Mouse (Mus musculus) limb, embryonic 11.5 days (tissue): ENCODE measurements around the gene Gsk3a. TPM values are rescaled to one million over a fixed set of nuclear protein-coding genes. Genes with fewer than 3 reads are reported as not detected.

Experiments
- ATAC-seq: fragments of 200-750 bp; cut with Nextera tagmentation; 2 replicates; pipeline ENCODE4 v1.8.0; 2017; ENCODE audit warnings: low read depth; ENCODE audit not compliant: insufficient number of reproducible peaks, low FRiP score, low TSS enrichment
- DNase-seq: peaks from one replicate; pipeline ENCODE4 v3.0.0-alpha.2; 2015; ENCODE audit warnings: low spot score
- H3K27ac ChIP-seq: fragments of 300-500 bp; sonication (generic); replicated peaks from 2 replicates; pipeline ENCODE4 v1.5.1; 2014; ENCODE audit warnings: low read depth, mild to moderate bottlenecking, low read length
- H3K27me3 ChIP-seq: fragments of 300-500 bp; sonication (generic); 2 replicates; pipeline ENCODE4 v1.6.1; 2014; ENCODE audit warnings: mild to moderate bottlenecking, low read length, mixed read lengths; ENCODE audit not compliant: control insufficient read depth, insufficient read depth
- H3K36me3 ChIP-seq: fragments of 300-500 bp; sonication (generic); 2 replicates; pipeline ENCODE4 v1.6.1; 2014; ENCODE audit warnings: mild to moderate bottlenecking, low read length, moderate library complexity, mixed read lengths; ENCODE audit not compliant: control insufficient read depth, insufficient read depth
- H3K4me1 ChIP-seq: fragments of 300-500 bp; sonication (generic); 2 replicates; pipeline ENCODE4 v1.6.1; 2014; ENCODE audit warnings: low read length, mixed read lengths; ENCODE audit not compliant: control insufficient read depth, insufficient read depth
- H3K4me2 ChIP-seq: fragments of 300-500 bp; sonication (generic); 2 replicates; pipeline ENCODE4 v1.6.1; 2014; ENCODE audit warnings: low read depth, mild to moderate bottlenecking, moderate library complexity; ENCODE audit not compliant: severe bottlenecking
- H3K4me3 ChIP-seq: fragments of 300-500 bp; sonication (generic); 2 replicates; pipeline ENCODE4 v1.5.1; 2014; ENCODE audit warnings: low read depth, low read length
- H3K9ac ChIP-seq: fragments of 300-500 bp; sonication (generic); 2 replicates; pipeline ENCODE4 v1.6.1; 2014; ENCODE audit warnings: mild to moderate bottlenecking, low read length
- H3K9me3 ChIP-seq: fragments of 300-500 bp; sonication (generic); 2 replicates; pipeline ENCODE4 v1.6.1; 2016; ENCODE audit warnings: low read length; ENCODE audit not compliant: control insufficient read depth
- WGBS: fragments of 180-500 bp; shearing (Covaris S2); extraction: QIAGEN DNeasy Blood & Tissue Kit; methylation state at CpG from one replicate; pipeline ENCODE4 v1.1.7; 2014; 5-methylcytosine and 5-hydroxymethylcytosine counted together
- polyA plus RNA-seq: library from polyadenylated mRNA; unstranded; fragments of >200 nt; fragmentation: Nextera tagmentation; extraction: Ambion mirVana; gene quantifications from 2 replicates; pipeline ENCODE4 v1.2.1, GENCODE M21; 2014

Gsk3a gene
- polyA plus RNA-seq, 1 experiment from 2014 or later = 17.3 TPM

DNA sequence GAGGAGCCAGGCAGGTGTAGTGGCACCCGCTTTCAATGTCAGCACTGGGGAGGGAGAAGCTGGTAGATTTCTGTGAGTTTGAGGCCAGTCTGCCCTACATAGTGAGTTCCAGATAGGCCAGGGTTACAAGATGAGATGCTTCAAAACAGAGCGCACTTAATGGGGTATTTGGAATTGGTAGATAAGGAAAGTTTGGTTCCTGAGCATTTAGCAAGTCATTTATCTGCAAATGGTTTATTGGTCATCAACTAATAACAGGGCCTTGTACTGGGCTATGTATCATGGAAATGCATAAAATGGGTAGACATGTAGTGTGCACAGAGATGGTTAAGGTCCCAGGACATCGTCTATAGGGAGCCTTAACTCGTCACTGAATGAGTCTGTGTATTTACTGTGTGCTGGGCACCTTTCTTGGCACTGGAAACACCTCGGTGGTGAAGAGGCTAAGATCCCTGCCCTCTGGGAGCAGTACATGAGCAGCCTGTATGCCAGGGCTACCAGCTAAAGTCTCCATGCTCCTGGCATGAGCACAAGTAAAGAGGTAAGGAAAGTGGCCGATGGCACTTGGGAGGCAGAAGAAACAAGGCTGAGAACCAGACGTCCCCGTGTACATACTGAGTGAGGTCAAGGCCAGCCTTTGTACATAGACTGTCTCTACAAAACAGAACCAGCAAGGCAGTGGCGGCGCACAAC, 15.2 kb downstream of the Gsk3a start:
- Histone ChIP-seq H3K27me3 (no peaks in the 10 kb centered on the region), H3K4me2 (peak overlapping the region; percentile 89), H3K4me3 (peak overlapping the region; percentile 64), H3K27ac (no peak overlapping the region), H3K36me3 (peaks cover 21% of the 10 kb centered on the region), H3K9me3 (no peaks in the 10 kb centered on the region), H3K9ac (peak overlapping the region; percentile 77), H3K4me1 (peaks cover 21% of the 10 kb centered on the region)
- WGBS = 86% methylated on average over 10 of the region's 10 CpGs
- DNase-seq (no peak), ATAC-seq (no peak)

DNA sequence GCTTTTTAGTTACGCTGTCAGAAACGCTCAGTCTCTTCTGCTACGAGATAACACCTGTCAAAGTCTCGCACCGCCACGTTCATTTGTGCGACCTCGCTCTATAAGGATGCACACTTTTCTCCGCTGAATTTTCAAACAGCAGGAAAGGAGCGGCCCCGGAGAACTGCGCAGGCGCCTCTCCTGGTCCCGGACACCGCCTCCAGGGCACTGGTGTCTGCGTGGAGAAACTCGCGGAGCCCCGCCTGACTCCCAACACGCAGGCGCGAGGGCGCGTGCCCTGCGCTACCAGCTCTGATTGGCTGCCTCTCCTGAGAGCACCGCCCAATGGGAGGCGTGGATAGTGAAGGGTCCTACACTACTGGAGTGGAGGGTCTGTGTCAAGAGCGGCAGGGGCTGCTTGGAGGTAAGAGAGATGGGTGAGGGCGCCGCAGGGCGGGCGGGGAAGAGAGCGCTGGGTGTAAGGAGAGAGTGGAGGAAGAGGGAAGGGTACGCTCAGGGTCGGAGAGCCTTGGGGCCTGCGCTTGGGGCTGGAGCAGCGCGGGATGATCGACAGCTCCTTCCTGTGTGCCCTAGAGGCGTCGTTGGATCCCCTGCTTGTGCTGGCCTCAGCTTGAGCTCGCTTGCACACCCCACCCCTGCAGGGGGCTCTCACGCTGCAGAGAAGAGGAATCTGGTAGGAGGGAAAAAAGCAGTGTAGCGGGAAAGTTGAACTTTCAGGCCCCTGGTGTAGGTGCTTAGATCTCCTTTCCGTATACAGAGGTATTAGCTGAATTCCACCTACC, 16.4 kb downstream of the Gsk3a start, which contains the start of gene Zfp526:
Gene Zfp526, plus strand, starts transcription at position 324 of the 782 bp plus-strand sequence.
- H3K9ac ChIP-seq = peak within 1 kb of the TSS; percentile 77
- H3K27ac ChIP-seq = peak within 1 kb of the TSS; percentile 32; the same call in 1 of the 2 replicates
- under 1% methylated on average over 44 of the region's 45 CpGs for WGBS
- H3K36me3 ChIP-seq = peaks cover 15% of the 10 kb centered on the region
- DNase-seq = peak; percentile 98
- peak; percentile 94 for ATAC-seq
- H3K27me3 ChIP-seq = no peaks in the 10 kb centered on the region
- H3K4me3 ChIP-seq = peak within 1 kb of the TSS; percentile 72
- H3K4me2 ChIP-seq = peak within 1 kb of the TSS; percentile 89
- H3K9me3 ChIP-seq = no peaks in the 10 kb centered on the region
- H3K4me1 ChIP-seq = peaks cover 21% of the 10 kb centered on the region

DNA sequence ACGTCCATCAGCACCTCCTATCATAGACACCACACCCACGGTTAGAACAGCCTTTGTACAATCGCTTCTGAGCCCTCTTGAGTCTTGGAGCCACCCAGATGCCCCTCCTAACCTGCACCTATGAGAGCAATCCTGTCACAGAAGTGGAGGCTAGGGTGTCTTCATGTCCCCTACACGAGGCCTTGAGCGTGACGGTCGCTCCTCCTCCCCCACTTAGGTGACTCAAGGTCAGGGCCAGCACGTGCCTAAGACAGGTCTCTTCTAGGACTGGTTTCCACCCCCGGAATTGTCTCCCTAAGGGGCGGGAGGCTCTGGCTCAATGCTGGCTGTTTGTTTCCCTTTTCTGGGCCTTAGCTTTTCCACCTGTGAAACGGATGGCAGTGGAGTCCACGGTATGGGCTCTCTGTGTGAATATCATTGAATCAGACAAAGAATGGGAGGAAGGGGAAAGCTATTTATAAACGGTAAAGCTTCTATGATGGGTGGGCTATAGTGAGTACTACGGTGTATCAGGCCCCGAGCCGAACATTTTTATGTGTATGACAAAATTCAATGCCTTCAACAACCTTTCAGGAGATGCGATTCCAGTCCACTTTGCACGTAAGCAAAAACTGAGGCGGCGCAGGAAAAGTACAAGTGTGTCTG, 17.1 kb downstream of the Gsk3a start, which contains the start of gene Dedd2:
Gene Dedd2, minus strand, starts transcription at position 159 of the 645 bp plus-strand sequence.
- Histone ChIP-seq H3K4me1 (peaks cover 21% of the 10 kb centered on the region), H3K36me3 (peaks cover 8% of the 10 kb centered on the region), H3K4me2 (peak within 1 kb of the TSS; percentile 89), H3K9ac (peak within 1 kb of the TSS; percentile 77), H3K4me3 (peak within 1 kb of the TSS; percentile 72), H3K27ac (peak within 1 kb of the TSS; percentile 32; the same call in 1 of the 2 replicates), H3K27me3 (no peaks in the 10 kb centered on the region), H3K9me3 (no peaks in the 10 kb centered on the region)
- no peak for ATAC-seq
- 9% methylated on average over 20 of the region's 20 CpGs for WGBS
- DNase-seq = no peak

DNA sequence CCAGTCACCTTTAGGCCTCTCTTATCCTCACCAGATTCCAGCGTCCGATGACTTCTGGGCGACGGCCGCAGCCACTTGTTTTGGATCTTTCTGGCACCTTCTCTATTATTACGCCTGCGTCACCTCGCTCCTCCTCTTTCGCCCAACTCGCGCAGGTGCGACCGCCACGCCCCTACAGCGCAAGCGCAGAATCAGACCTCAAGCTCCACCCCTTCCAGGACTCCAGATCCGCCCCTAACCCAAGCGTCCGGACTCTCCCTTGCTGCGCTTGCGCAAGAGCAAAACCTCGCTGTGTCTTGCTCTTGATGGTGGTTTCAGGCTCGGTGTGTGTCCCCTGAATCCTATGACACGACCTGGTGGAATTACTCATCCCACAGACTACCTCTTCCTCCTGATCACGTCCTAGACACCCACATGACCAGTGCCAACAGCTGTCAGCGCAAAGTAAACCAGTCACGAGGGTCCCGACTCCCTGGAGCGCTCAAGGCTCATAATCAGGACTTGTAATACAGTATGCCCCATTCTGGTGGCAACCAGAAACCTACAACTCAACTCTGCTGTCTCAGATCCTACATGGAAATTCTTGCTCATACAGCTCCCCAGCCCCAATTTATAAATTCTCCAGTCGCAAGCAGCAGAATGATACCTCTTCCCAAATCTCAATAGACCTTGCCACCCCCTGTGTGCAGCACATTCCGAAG, 17.7 kb downstream of the Gsk3a start:
- ATAC-seq (peak; percentile 63), DNase-seq (peak; percentile 95)
- Histone ChIP-seq H3K27ac (peak overlapping the region; percentile 21; the same call in 1 of the 2 replicates), H3K9me3 (no peaks in the 10 kb centered on the region), H3K4me2 (peak overlapping the region; percentile 89), H3K36me3 (peaks cover 7% of the 10 kb centered on the region; the same call in 1 of the 2 replicates), H3K4me3 (peak overlapping the region; percentile 72), H3K9ac (peak overlapping the region; percentile 27), H3K4me1 (peaks cover 21% of the 10 kb centered on the region), H3K27me3 (no peaks in the 10 kb centered on the region)
- 4% methylated on average over 31 of the region's 31 CpGs for WGBS

- peak; percentile 36 for ATAC-seq
- H3K4me3 ChIP-seq = peak overlapping the region; percentile 72
- DNase-seq = no peak
- peak overlapping the region; percentile 73; the same call in 1 of the 2 replicates for H3K27ac ChIP-seq
- no peaks in the 10 kb centered on the region for H3K27me3 ChIP-seq
- peak overlapping the region; percentile 89 for H3K4me2 ChIP-seq
- no peaks in the 10 kb centered on the region for H3K9me3 ChIP-seq
- WGBS = under 1% methylated on average over 16 of the region's 16 CpGs
- H3K4me1 ChIP-seq = peaks cover 21% of the 10 kb centered on the region
- peaks cover 3% of the 10 kb centered on the region; the same call in 1 of the 2 replicates for H3K36me3 ChIP-seq
- peak overlapping the region; percentile 27; the same call in 1 of the 2 replicates for H3K9ac ChIP-seq
Measured at GRCm38 (mm10) chr7:25219416-25219750, 18.3 kb downstream of the Gsk3a start.

- under 1% methylated on average over 52 of the region's 53 CpGs for WGBS
- peak; percentile 40; the same call in 1 of the 2 replicates for ATAC-seq
- H3K4me1 ChIP-seq = peaks cover 21% of the 10 kb centered on the region
Measured at GRCm38 (mm10) chr7:25218705-25219415, 18.8 kb downstream of the Gsk3a start.

DNA sequence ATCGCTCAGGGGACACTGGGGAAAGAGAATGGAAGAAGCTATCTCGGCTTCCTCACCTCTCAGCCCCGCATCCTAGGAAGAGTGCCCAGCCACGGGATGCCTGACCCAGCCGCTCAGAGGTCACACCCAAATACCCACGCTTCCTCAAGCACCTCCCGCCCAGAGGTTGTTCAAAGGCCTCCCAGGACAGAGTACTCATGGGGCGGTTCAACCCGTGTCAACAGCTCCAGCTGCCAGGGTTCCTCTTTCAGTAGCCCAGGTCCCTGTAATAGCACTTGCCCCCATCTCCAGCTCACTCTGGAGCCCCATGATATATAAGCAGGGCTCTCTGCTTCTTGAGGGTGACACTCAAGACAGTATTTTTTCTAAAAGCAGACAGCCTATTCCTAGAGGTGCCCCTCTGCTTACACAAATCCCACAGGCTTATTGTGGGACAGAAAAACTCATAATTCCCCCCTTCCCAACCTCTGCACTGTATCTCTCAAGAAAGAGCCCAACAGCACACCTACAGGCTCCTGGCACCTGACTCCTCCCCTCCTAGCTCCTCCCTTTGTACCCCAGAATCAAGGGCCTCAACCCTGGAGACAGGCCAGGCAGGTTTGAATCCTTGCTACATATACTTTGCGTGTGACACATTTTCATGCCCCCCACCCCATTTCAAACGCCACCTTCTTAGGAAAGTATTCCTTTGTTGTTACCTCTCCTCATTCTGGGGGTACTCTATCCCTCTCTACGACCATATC, 19.8 kb downstream of the Gsk3a start:
- H3K27ac ChIP-seq = no peak overlapping the region
- 64% methylated on average over 12 of the region's 12 CpGs for WGBS
- H3K27me3 ChIP-seq = no peaks in the 10 kb centered on the region
- no peak for DNase-seq
- H3K4me1 ChIP-seq = peaks cover 21% of the 10 kb centered on the region
- H3K4me2 ChIP-seq = peak overlapping the region; percentile 89; the same call in 1 of the 2 replicates
- no peaks in the 10 kb centered on the region for H3K36me3 ChIP-seq
- no peak for ATAC-seq
- H3K9ac ChIP-seq = no peak overlapping the region
- H3K4me3 ChIP-seq = peak overlapping the region; percentile 72; the same call in 1 of the 2 replicates
- H3K9me3 ChIP-seq = no peaks in the 10 kb centered on the region

More at GRCm38 (mm10) chr7:25218705-25219415, 18.8 kb downstream of the Gsk3a start:
- H3K27ac ChIP-seq = peak overlapping the region; percentile 73
- H3K9me3 ChIP-seq = no peaks in the 10 kb centered on the region
- peak; percentile 84 for DNase-seq
- peak overlapping the region; percentile 72 for H3K4me3 ChIP-seq
- H3K4me2 ChIP-seq = peak overlapping the region; percentile 89
- no peaks in the 10 kb centered on the region for H3K36me3 ChIP-seq
- no peaks in the 10 kb centered on the region for H3K27me3 ChIP-seq
- H3K9ac ChIP-seq = peak overlapping the region; percentile 75
